Mouse (Mus musculus) lung, embryonic 14.5 days (tissue): Measurements from ENCODE around the gene Apbb2. TPM values are rescaled to one million over a fixed set of nuclear protein-coding genes. Genes with fewer than 3 reads are reported as not detected.

Source experiments
- ATAC-seq: fragments of 200-750 bp; cut with Nextera tagmentation; 2 replicates; pipeline ENCODE4 v1.8.0; 2017; ENCODE audit warnings: mild to moderate bottlenecking, moderate TSS enrichment, moderate library complexity; ENCODE audit not compliant: insufficient read depth
- DNase-seq: peaks from one replicate; pipeline ENCODE4 v3.0.0-alpha.2; 2015
- H3K27ac ChIP-seq: fragments of 300-500 bp; sonication (generic); 2 replicates; pipeline ENCODE4 v1.5.1; 2014; ENCODE audit warnings: low read depth, mild to moderate bottlenecking, moderate library complexity
- H3K27me3 ChIP-seq: fragments of 300-500 bp; sonication (generic); 2 replicates; pipeline ENCODE4 v1.6.1; 2014; ENCODE audit warnings: low read length, control low read depth; ENCODE audit not compliant: insufficient read depth
- H3K36me3 ChIP-seq: fragments of 300-500 bp; sonication (generic); 2 replicates; pipeline ENCODE4 v1.6.1; 2014; ENCODE audit warnings: control low read depth; ENCODE audit not compliant: insufficient read depth
- H3K4me1 ChIP-seq: fragments of 300-500 bp; sonication (generic); 2 replicates; pipeline ENCODE4 v1.6.1; 2014; ENCODE audit warnings: antibody characterized with exemption, control low read depth; ENCODE audit not compliant: insufficient read depth
- H3K4me2 ChIP-seq: fragments of 300-500 bp; sonication (generic); 2 replicates; pipeline ENCODE4 v1.6.1; 2014; ENCODE audit warnings: mild to moderate bottlenecking
- H3K4me3 ChIP-seq: fragments of 300-500 bp; sonication (generic); 2 replicates; pipeline ENCODE4 v1.5.1; 2014; ENCODE audit warnings: low read depth, low read length
- H3K9ac ChIP-seq: fragments of 300-500 bp; sonication (generic); 2 replicates; pipeline ENCODE4 v1.6.1; 2014
- H3K9me3 ChIP-seq: fragments of 300-500 bp; sonication (generic); 2 replicates; pipeline ENCODE4 v1.6.1; 2016; ENCODE audit warnings: low read depth, low read length, control low read depth
- CTCF ChIP-seq: IDR thresholded peaks from 2 replicates; pipeline ENCODE4 v1.5.1; 2016; ENCODE audit warnings: antibody characterized with exemption, low read depth
- WGBS: fragments of 180-500 bp; shearing (Covaris S2); extraction: QIAGEN DNeasy Blood & Tissue Kit; methylation state at CpG from one replicate; pipeline ENCODE4 v1.1.7; 2014; 5-methylcytosine and 5-hydroxymethylcytosine counted together
- polyA plus RNA-seq: library from polyadenylated mRNA; unstranded; fragments of >200 nt; fragmentation: Nextera tagmentation; extraction: Ambion mirVana; gene quantifications from 2 replicates; pipeline ENCODE4 v1.2.1, GENCODE M21; 2014

Gene Apbb2
- polyA plus RNA-seq, 1 experiment from 2014 or later: 54.6 TPM

DNA sequence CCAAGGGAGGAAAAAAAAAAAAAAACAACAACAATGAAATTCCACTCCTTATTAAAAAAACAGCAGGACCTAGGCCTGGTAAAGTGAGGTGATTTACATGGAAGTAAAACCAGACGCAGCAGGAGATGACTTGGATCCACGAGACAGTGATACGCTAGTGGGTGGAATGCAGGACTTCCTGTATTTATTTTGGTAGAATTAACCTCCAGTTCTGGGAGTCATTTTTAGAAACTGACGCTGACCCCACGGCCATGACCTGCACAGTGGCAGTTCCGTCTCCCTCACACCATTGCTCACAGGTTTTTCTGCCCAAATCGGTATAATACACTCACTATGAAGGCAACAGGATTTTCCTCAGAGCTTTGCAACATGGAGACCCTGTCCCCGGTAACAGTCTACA is 14.8 kb downstream of the Apbb2 start:
- H3K9ac ChIP-seq: no peak overlapping the region
- WGBS: 25% methylated on average over 8 of the region's 8 CpGs
- peaks cover 23% of the 10 kb centered on the region for H3K4me1 ChIP-seq
- DNase-seq: peak; percentile 58
- H3K27me3 ChIP-seq: no peaks in the 10 kb centered on the region
- peak overlapping the region; percentile 40; the same call in 1 of the 2 replicates for H3K27ac ChIP-seq
- H3K9me3 ChIP-seq: no peaks in the 10 kb centered on the region
- no peaks in the 10 kb centered on the region for H3K36me3 ChIP-seq
- TF ChIP-seq CTCF: no peak
- H3K4me3 ChIP-seq: no peak overlapping the region
- no peak; the same call in 1 of the 2 replicates for ATAC-seq
- H3K4me2 ChIP-seq: peak overlapping the region; percentile 23

GRCm38 (mm10) chr5:66603223-66603622 is 15.4 kb downstream of the Apbb2 start:
- no peaks in the 10 kb centered on the region for H3K27me3 ChIP-seq
- H3K36me3 ChIP-seq: no peaks in the 10 kb centered on the region
- 15% methylated on average over 7 of the region's 7 CpGs for WGBS
- H3K4me2 ChIP-seq: peak overlapping the region; percentile 23
- DNase-seq (peak; percentile 80), ATAC-seq (peak; percentile 51; the same call in 1 of the 2 replicates)
- H3K9me3 ChIP-seq: no peaks in the 10 kb centered on the region
- peaks cover 23% of the 10 kb centered on the region for H3K4me1 ChIP-seq
- H3K4me3 ChIP-seq: no peak overlapping the region
- H3K27ac ChIP-seq: peak overlapping the region; percentile 40; the same call in 1 of the 2 replicates
- no peak overlapping the region for H3K9ac ChIP-seq
- TF ChIP-seq CTCF: no peak

DNA sequence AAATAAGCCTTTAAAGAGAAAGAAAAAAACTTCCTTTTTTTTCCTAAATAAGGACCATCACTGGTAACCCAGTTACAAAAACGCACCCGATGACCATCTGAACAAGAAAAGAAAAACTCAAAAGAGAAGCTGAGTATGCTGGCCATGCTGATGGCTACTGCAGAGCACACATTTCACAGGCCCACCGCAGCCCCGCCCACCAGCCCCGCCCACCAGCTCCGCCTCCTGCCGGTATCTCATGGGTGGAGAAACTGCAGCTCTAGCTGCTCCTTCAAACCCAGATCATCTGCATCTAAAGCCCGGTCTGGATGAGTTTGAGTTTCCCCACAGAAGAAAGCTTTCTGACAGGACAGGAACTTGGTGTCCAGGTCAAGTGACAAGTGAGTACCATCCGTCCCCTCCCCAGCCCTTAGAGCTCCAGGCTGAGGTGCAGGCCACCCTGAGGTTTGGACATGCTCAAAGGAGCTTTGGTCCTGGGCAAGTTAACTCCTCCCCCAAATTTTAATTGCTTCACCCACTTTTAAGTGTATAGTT is 16.2 kb downstream of the Apbb2 start:
- no peaks in the 10 kb centered on the region for H3K9me3 ChIP-seq
- no peak overlapping the region for H3K4me2 ChIP-seq
- H3K4me1 ChIP-seq: peaks cover 20% of the 10 kb centered on the region
- no peaks in the 10 kb centered on the region for H3K36me3 ChIP-seq
- no peak overlapping the region for H3K9ac ChIP-seq
- TF ChIP-seq CTCF: no peak
- H3K4me3 ChIP-seq: no peak overlapping the region
- ATAC-seq: no peak
- WGBS: 27% methylated on average over 9 of the region's 9 CpGs
- H3K27me3 ChIP-seq: no peaks in the 10 kb centered on the region
- H3K27ac ChIP-seq: peak overlapping the region; percentile 3; the same call in 1 of the 2 replicates
- peak; percentile 38 for DNase-seq

DNA sequence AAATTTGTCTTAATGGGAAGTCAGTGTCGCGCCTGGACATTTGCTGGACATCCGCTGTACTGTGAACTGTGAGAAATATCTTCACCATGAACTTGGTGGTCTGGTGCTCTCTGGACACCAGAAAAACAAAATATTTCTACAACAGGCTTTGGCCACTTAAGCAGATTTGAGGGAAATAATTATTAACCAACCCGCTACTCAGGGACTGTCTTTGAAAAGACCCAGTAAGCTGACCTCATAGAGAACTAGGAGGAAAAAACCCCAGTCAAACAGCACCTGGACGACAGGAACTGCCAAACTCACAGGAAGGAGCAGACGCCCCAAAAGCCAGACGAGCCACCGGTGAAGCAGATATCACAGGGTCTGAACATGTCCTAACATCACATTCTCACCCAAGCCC is 18.2 kb downstream of the Apbb2 start:
- Histone ChIP-seq H3K36me3 (no peaks in the 10 kb centered on the region), H3K4me3 (no peak overlapping the region), H3K4me2 (no peak overlapping the region), H3K9me3 (no peaks in the 10 kb centered on the region), H3K27me3 (no peaks in the 10 kb centered on the region), H3K27ac (no peak overlapping the region), H3K9ac (no peak overlapping the region), H3K4me1 (peaks cover 13% of the 10 kb centered on the region)
- DNase-seq (no peak), ATAC-seq (no peak)
- no peak for TF ChIP-seq CTCF
- WGBS: 55% methylated on average over 8 of the region's 8 CpGs

DNA sequence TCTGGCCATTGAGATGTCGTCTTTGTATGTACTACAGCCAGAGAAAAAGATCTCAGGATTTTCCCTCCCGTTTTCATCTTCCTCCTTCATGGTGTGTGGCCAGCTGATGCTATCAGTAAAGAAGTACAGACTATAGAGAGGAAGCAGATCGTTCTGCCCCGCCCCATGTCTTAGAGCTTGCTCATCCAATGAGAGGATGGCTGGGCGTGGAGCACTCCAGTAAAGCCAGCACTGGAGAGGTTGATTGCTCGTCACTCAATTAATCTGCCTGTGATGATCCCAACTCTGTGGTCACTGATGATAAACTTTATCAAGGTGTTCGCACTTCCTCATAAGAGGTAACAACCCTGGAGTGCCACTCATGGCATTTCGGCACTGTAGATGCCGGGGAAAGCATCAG is 18.7 kb downstream of the Apbb2 start:
- H3K9me3 ChIP-seq: no peaks in the 10 kb centered on the region
- no peaks in the 10 kb centered on the region for H3K36me3 ChIP-seq
- no peak for ATAC-seq
- no peak for TF ChIP-seq CTCF
- H3K27me3 ChIP-seq: no peaks in the 10 kb centered on the region
- no peak overlapping the region for H3K4me2 ChIP-seq
- DNase-seq: peak; percentile 48
- H3K27ac ChIP-seq: no peak overlapping the region
- H3K4me3 ChIP-seq: no peak overlapping the region
- no peak overlapping the region for H3K9ac ChIP-seq
- peaks cover 13% of the 10 kb centered on the region for H3K4me1 ChIP-seq
- WGBS: 49% methylated on average over 9 of the region's 9 CpGs

DNA sequence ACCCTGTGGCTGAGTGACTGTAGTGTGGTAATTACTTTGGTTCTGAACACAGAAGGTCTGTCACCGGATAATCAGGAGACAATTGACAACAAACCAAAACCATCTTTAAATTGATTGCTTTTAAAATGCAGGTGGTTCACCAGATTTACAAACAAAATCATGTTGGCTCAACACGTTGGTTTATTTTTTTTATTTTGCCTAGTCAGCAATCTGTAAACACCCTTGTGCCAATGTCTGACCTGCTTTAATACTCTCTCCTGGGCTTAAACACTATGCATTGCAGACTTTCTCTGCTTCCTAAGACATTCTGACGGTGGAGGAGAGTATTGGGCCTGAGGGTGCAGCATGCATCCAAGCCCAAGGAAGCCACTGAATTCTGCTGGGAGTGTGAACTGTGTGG is 22.3 kb downstream of the Apbb2 start:
- Histone ChIP-seq H3K4me2 (no peak overlapping the region), H3K36me3 (0 out of 2 replicates have a peak, but pooled peaks cover 3% of the 10 kb centered on the region), H3K27ac (no peak overlapping the region), H3K4me3 (no peak overlapping the region), H3K27me3 (no peaks in the 10 kb centered on the region), H3K9ac (no peak overlapping the region), H3K4me1 (no peaks in the 10 kb centered on the region), H3K9me3 (no peaks in the 10 kb centered on the region)
- 55% methylated on average over 3 of the region's 3 CpGs for WGBS
- TF ChIP-seq CTCF: no peak
- ATAC-seq (no peak), DNase-seq (no peak)

DNA sequence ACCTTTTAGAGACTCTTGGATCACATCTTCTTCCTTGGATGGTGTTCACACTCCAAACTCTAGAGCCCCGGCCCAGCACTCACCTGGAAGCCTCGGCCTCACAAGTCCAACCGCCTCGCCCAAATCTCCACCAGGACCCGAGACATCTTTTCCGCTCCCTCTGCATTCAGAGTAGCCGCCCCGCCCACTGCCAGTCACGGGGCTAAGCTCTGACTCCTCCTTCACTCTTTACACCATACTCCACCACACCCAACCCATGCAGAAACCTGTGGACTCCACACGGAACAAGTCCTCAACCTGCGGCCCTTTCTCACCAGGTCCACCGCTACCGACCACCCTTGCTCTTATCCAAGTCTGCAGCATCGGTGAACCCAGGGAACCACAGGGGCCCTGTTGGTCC is 23.7 kb downstream of the Apbb2 start:
- 80% methylated on average over 14 of the region's 14 CpGs for WGBS
- Histone ChIP-seq H3K4me3 (no peak overlapping the region), H3K27ac (no peak overlapping the region), H3K9me3 (no peaks in the 10 kb centered on the region), H3K9ac (no peak overlapping the region), H3K4me1 (no peaks in the 10 kb centered on the region), H3K36me3 (0 out of 2 replicates have a peak, but pooled peaks cover 3% of the 10 kb centered on the region), H3K27me3 (no peaks in the 10 kb centered on the region), H3K4me2 (no peak overlapping the region)
- DNase-seq: no peak
- no peak for ATAC-seq
- no peak for TF ChIP-seq CTCF
